Mouse (Mus musculus): ENCODE measurements around the gene Dcst1. TPM values are rescaled to one million over a fixed set of nuclear protein-coding genes. Genes with fewer than 3 reads are reported as not detected.

The Dcst1 gene
- total RNA-seq, 1 experiment from 2014 or later, result not detected

DNA sequence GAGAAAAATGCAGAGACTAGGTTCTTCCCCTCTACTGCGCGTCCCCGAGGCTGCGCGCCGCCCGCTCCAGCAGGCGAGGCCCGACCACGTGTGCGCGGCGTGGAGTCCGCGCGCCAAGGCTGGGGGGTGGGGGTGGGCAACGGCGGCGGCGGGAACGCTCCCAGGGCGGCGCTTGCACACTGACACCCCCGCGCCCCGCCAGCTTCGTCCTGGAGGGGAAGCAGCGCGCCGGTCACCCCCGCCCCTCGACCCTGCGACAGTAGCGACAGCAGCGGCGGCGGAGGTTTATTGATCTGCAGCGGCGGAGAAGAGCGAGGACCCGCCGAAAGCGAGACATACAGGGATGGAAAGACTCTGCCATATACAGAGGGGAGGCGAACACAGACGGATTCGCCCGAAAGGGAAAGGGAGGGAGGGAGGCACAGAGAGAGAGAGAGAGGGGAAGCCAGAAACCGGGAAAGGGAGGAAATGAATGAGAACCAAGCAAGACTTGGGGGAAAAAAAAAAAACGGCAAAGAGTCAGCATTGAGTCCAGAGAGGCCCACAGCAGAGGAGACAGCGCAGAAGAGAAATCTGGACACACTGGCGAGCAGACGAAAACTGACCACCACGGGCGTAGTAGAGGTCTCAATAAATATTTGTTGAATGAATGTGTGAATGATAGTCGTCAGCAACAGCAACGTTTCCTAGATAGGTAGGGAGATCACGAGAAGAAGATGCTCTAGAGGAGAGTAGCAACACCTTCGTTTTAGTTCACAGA, 45.3 kb downstream of the Dcst1 start:
- no peak for ATAC-seq (ENCODE audit: extremely low read depth, insufficient number of reproducible peaks, low FRiP score, poor library complexity, severe bottlenecking)

DNA sequence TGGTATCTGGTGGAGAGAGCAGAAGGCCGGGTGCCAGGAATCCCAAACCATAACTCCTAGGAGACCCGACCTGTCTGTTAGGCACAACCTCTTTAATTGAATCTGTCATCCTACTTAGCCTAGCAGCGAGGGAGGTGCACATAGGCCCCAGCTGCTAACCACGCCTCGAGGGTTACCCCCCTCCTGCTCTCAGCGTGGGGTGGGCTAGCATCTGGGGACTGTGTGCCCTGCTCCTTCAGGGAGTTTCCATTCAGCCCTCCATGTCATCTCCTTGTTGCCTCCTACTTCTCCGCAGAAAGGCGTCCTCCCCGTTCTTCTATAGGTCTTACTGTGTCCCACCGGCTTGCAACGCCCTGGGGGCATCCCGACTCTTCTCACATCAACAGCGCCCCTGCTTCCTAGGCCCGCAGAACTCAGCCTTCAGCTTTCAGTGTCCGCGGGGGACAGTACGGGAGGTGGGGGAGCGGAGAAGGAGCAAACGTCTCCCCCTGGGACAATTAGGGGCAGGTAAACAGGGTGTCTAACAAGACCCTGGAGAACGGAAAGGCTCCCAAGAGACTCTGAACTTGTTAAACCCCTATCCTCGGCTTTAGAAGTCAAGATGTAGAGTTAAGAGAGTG, 46.0 kb downstream of the Dcst1 start:
- ATAC-seq (ENCODE audit: extremely low read depth, insufficient number of reproducible peaks, low FRiP score, poor library complexity, severe bottlenecking), result no peak

DNA sequence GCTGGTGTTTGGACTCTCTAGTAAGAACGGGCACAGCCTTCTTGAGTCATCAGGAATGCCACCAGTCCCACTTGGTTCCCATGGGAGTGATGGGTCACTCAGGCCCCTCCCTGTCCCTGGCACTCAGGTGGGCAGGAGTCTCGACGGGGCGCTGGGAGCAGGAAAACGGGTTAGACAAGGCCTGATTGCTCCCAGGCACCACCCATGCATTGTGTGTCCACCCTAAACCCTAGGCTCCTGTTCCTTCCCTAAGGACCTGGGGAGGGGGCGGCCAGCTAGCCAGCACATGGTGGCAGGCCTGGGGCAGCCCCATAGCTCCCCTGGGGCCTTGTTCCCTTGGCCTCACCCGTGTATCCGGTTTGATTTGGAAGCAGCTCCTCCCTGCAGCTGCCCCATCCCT, 46.7 kb downstream of the Dcst1 start:
- no peak for ATAC-seq (ENCODE audit: extremely low read depth, insufficient number of reproducible peaks, low FRiP score, poor library complexity, severe bottlenecking)

DNA sequence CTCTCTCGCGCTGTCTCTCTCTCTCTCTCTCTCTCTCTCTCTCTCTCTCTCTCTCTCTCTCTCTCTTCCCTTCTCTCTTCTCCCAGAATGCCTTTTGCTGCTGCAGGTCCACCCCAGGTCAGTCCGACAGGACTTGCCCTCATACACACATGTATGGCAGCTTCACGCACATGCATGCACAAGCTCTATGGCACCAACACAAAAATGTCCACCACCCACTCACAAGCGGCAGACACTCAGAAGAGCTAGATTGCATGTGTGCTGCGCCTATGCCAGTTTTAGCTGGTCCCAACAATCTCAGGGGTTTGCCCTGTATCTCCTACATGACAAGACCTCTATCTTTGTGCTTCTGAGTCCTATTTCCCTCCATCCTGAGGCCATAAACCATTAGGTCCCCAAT, 47.8 kb downstream of the Dcst1 start:
- ATAC-seq (ENCODE audit: extremely low read depth, insufficient number of reproducible peaks, low FRiP score, poor library complexity, severe bottlenecking), result no peak

DNA sequence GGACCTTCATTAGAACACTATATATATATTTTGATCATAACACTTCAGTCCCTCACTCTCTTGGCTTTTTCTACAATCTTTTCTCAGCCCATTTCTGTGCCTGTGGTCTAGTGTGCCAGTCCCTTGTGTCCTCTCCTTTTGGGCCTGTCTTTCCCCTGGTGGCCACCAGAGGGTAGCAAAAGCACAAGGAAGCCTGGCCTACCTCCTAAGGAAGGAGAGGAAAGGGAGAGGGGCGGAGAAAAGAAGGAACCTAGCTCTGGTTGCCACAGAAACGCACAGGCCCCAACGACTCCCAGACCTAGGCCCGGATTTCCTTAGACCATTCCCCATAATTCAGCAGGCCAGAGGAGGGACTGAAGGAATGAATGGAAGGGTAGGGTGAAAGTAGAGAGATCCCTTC, 48.2 kb downstream of the Dcst1 start:
- ATAC-seq (ENCODE audit: extremely low read depth, insufficient number of reproducible peaks, low FRiP score, poor library complexity, severe bottlenecking), result peak; percentile 48; the same call in 1 of the 2 replicates

DNA sequence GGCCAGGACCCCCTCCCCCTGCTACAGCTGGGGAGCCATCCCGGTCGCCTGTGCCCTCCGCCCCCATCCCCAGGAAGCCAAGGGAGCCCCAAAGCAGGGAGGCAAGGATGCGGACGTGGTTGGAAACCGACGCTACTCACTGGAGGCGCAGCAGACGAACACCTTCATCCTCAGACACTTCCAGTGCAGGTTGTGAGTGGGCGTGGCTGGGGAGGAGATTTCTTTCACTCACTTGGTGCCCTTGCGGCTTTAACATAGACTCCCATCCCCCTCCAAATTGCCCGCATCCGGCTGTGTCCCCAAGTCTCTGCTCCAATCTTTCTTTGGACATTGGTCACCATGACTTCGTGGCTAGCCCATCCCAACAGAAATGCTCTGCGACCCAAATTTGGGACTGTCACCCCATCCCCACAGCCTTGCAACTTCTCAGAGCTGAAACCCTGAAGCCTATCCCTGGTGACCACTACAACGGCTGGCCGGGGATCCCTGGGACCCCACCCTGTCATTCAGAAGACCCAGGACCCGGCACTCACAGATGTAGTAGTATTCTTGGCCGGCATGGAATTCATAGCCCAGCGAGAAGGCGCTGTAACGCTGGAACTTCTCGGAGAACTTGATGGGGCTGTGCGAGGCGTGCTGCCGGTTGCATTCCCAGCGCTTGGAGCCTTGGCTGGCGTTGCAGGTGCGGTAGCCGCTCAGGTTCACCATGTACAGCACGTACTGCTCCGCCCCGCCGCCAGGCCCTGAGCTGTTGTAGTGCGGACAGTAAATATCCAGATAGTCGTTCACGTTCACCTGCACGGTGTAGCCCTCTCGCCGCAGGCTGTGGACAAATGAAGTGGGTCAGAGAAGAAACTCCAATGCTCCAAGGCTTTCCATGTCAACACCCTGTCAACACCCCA, 48.9 kb downstream of the Dcst1 start:
- ATAC-seq (ENCODE audit: extremely low read depth, insufficient number of reproducible peaks, low FRiP score, poor library complexity, severe bottlenecking), result no peak

DNA sequence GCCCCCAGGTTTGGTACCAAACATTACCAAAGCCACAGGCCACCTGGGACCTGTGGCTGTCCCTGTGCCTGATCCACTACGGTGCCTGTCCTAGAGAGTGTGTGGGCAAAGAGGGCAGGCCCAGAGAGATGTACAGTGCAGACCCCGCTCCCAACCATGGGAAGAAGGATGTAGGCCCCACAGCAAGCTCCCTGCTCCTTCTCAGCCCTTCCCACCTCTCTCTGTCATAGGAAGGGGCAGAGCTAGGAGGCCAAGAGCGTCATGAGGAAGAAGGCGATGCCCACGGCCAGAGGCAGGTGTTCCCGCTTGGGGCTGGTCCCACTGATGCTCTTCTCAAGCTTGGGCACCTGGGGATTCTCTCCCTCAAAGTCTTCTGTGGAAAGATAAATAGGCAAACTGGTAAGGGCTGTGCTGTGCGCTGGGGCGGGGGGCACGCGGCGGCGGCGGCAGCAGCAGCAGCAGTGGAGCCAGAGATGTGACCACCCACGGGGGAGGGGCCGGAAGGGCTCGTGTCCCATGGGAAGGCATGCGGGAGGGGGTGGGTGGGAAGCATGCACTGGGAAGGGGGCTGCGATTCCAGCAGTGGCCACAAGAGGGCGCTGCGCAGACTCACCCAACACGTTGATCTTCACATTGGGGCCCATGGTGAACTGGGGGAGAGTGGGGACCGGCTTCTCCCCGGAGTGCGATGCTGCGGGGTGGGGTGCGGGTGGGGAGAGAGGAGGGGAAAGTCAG, 49.7 kb downstream of the Dcst1 start:
- peak; percentile 37; the same call in 1 of the 2 replicates for ATAC-seq (ENCODE audit: extremely low read depth, insufficient number of reproducible peaks, low FRiP score, poor library complexity, severe bottlenecking)

DNA sequence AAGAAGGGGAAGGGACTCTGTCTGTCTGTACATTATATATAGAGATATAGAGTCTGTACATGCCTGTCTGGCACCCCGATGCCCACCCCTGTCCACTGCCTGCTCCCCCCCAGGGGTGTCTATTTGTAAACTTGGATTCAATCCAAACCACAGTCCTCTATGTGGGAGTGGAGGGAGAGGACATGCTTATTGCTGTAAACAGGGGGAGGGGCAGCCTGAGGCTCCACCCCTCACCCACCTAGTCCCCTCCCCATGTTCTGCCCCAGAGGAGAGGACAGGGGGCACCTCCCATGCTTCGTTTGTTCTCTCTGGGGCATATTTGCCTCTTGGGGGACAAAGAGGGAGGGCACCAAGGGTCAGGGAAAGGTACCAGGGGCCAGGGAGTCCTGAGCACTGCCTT, 50.3 kb downstream of the Dcst1 start:
- ATAC-seq (ENCODE audit: extremely low read depth, insufficient number of reproducible peaks, low FRiP score, poor library complexity, severe bottlenecking), result no peak

DNA sequence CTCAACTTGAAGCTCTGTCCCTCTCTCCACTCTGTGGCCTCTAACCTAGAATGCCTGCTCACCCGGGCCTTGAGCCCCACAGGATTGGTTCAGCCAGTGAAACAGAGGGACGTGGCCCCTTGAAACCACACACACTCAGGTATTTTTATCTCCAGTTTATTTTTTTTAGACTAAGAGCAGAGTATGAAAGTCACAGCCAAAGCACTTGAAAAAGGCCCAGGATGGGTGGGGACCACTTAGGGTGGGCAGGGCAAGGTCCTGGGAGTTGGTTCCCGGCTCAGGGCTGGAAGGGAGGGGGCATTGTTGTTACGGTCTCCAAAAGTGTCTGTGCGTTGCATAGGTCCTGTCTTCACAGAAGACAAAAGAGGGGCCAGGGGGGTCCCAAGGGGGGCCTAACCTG, 50.7 kb downstream of the Dcst1 start:
- no peak for ATAC-seq (ENCODE audit: extremely low read depth, insufficient number of reproducible peaks, low FRiP score, poor library complexity, severe bottlenecking)

DNA sequence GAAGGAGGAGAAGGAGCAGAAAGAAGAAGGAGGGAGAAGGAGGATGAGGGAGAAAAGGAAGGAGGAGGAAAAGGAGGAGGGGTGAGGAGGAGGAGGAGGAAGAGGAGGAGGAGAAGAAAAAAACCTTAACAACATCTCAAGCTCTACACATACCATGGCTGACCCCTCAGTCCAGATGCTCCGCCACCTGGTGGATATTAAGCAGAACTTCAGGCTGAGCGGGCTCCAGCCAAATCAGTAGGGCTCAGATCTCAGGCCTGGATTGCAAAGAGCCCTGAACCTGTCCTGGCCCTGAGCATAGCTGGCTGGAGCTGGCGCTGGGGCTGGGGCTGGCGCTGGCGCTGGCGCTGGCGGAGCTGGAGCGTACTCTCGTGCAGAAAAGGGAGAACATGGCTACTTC, 57.0 kb downstream of the Dcst1 start:
- ATAC-seq (ENCODE audit: extremely low read depth, insufficient number of reproducible peaks, low FRiP score, poor library complexity, severe bottlenecking), result peak; percentile 82

DNA sequence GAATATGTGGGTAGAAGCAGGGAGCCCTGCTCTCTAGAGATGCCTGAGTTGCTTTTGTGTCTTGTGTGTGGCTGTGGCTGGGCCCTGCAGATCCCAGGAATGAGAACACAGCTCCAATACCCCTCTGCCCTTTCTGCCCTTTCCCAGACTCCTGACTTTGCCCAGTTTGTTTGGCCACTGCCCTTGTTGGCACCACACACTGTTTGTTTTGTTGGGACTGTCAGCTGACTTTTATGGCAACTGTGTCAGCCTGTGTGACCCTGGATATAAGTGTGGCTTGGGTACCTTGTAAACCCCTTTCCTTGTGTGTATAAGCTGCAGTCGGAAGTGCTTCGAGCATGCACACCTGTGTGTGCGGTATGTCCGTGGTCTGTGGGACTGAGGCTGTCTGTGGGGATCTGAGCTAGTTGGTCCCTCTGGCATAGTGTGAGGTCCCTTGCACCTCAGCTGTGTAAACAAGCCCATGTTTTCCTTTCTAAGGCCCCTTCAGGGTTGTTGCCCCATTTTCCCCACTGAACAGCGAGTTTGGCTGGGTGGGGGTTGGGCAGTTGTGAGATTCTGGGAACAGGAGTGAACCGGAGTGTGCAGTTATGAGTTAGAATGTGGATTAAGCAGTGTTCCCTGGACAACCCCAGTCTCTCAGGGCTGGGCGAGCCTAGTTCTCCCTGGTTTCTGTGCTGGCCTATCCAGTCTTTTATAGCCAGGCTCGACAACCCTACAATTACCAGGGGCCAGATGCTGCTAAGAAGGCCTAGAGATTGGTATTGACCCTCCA, 59.3 kb downstream of the Dcst1 start:
- ATAC-seq (ENCODE audit: extremely low read depth, insufficient number of reproducible peaks, low FRiP score, poor library complexity, severe bottlenecking), result no peak

DNA sequence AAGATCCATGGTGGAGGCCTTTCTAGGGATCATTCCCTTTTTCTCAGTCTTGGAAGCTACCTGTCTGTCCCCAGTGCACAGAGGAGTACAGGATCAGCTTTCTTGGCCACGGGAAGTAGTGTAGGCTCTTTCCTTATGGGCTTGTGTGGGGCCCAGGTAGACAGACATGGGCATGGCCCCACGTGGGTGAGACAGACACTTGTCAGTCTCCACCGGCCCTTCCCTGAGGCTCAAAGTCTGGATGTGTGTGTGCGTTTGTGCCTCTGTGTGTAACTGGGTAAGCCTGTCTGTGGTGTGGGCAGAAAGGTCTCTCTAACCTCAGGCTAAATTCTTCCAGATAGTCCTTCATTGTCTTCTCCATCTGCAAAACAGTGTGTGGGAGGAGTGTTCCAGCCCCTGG, 59.9 kb downstream of the Dcst1 start:
- ATAC-seq (ENCODE audit: extremely low read depth, insufficient number of reproducible peaks, low FRiP score, poor library complexity, severe bottlenecking), result no peak

DNA sequence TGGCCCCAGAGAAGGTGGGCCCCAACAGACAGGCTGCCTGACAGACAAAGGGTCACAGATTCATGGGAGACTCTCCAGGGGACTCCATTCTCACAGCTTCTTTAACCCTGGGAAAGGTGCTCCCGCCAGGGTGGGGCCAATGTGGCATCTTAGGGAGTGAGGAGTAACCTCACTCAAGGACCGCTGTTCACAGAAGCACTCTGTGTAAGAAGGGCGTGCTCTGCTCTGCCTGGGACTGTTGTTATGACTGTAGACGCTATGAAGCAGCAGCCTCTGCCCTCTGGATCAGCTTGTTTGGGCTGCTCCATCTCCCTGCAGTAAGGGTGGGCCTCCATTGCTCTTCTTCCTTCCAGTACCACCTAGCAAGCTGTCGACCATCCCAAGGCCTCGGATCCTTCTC, 60.6 kb downstream of the Dcst1 start:
- no peak for ATAC-seq (ENCODE audit: extremely low read depth, insufficient number of reproducible peaks, low FRiP score, poor library complexity, severe bottlenecking)

DNA sequence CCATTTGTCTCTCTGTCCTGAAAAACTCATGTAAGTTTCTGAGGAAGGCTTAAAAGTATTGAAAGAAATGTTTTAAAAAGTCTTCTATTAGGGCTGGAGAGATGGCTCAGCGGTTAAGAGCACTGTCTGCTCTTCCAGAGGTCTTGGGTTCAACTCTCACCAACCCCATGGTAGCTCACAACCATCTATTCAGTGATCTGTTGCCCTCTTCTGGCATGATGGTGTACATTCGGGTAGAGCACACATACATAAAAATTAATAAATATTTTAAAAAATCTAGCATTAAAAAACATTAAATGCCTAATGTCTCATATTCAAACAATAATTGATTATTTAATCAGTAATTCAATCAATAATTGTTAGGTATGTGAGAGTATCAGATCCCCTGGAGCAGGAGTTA, 64.5 kb downstream of the Dcst1 start:
- ATAC-seq (ENCODE audit: extremely low read depth, insufficient number of reproducible peaks, low FRiP score, poor library complexity, severe bottlenecking), result no peak

Other genes starting within 250 kb of the Dcst1 start
- not detected in 2 replicates for gene Pklr, start 229.1 kb downstream of the Dcst1 start, total RNA-seq (2017)
- 0.25 and 0.47 TPM in 2 replicates for gene Hcn3, start 205.1 kb downstream of the Dcst1 start, total RNA-seq (2017)
- 159 and 180 TPM in 2 replicates for gene Clk2, start 200.5 kb downstream of the Dcst1 start, total RNA-seq (2017)
- 58.2 and 64.2 TPM in 2 replicates for gene Scamp3, start 187.8 kb downstream of the Dcst1 start, total RNA-seq (2017)
- 7.7 and 8.2 TPM in 2 replicates for gene Fam189b, start 182.1 kb downstream of the Dcst1 start, total RNA-seq (2017)
- 73.5 and 76.0 TPM in 2 replicates for gene Gba, start 162.3 kb downstream of the Dcst1 start, total RNA-seq (2017)
- gene Thbs3, start 150.1 kb downstream of the Dcst1 start, total RNA-seq (2017), result 2.0 and 5.8 TPM in 2 replicates
- 65.6 and 83.4 TPM in 2 replicates for gene Mtx1, start 138.2 kb downstream of the Dcst1 start, total RNA-seq (2017)
- gene Muc1, start 136.2 kb downstream of the Dcst1 start, total RNA-seq (2017), result 4.5 and 7.1 TPM in 2 replicates
- gene Krtcap2, start 119.3 kb downstream of the Dcst1 start, total RNA-seq (2017), result 52.2 and 53.9 TPM in 2 replicates
- gene Trim46, start 118.9 kb downstream of the Dcst1 start, total RNA-seq (2017), result 2.2 and 2.3 TPM in 2 replicates
- gene Dpm3, start 105.9 kb downstream of the Dcst1 start, total RNA-seq (2017), result 25.7 and 30.4 TPM in 2 replicates
- gene Slc50a1, start 94.7 kb downstream of the Dcst1 start, total RNA-seq (2017), result 99.3 and 112 TPM in 2 replicates
- 1.3 TPM in 1 of 2 replicates, not detected in the other for gene Efna1, start 84.1 kb downstream of the Dcst1 start, total RNA-seq (2017)
- not detected in 2 replicates for gene Efna3, start 42.3 kb downstream of the Dcst1 start, total RNA-seq (2017)
- gene Efna4, start 27.2 kb downstream of the Dcst1 start, total RNA-seq (2017), result not detected in 2 replicates
- 28.9 and 55.5 TPM in 2 replicates for gene Adam15, start 15.3 kb downstream of the Dcst1 start, total RNA-seq (2017)
- gene Dcst2, start 3.3 kb downstream of the Dcst1 start, total RNA-seq (2017), result not detected in 2 replicates
- 90.9 and 120 TPM in 2 replicates for gene Zbtb7b, start 29.5 kb upstream of the Dcst1 start, total RNA-seq (2017)
- 2.2 and 5.7 TPM in 2 replicates for gene Lenep, start 37.5 kb upstream of the Dcst1 start, total RNA-seq (2017)
- 21.1 and 25.6 TPM in 2 replicates for gene Flad1, start 46.6 kb upstream of the Dcst1 start, total RNA-seq (2017)
- 1.6 and 2.4 TPM in 2 replicates for gene Cks1b, start 53.1 kb upstream of the Dcst1 start, total RNA-seq (2017)
- gene Shc1, start 53.2 kb upstream of the Dcst1 start, total RNA-seq (2017), result 51.4 and 58.1 TPM in 2 replicates
- 35.8 and 41.4 TPM in 2 replicates for gene Pygo2, start 65.0 kb upstream of the Dcst1 start, total RNA-seq (2017)
- gene Pbxip1, start 71.5 kb upstream of the Dcst1 start, total RNA-seq (2017), result 196 TPM in 2 replicates
- gene Pmvk, start 89.3 kb upstream of the Dcst1 start, total RNA-seq (2017), result 22.3 and 24.7 TPM in 2 replicates
- not detected in 2 replicates for gene Kcnn3, start 154.9 kb upstream of the Dcst1 start, total RNA-seq (2017)